In the genomic region with DNA sequence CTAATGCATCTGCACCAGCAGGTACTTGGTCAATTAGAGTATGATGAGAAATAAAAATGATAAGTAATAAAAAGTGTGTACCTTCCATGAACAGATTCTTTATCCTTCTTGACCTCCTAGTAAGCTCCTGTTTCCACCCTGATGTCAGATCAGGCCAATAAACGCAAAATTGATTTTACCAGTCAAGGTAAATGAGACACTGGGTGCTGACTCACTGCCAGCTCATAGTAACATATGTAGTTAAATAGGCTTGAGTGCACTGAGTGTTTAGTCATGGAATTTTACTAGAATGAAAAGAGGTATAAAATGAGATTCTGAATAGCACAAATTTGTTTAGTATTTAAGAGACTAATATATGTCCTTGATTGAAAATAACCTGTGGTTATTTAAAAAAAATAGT, we compare ENCODE assay signal across 19 mouse cellular contexts. TPM values are rescaled to one million over a fixed set of nuclear protein-coding genes. Genes with fewer than 3 reads are reported as not detected.
"Had no signal": no experiment of that assay in that cellular context is flagged by ENCODE, and none has a peak within 500 bp of the region (broad histone marks: within the 10 kb centered on the region; RNA-seq: fewer than 3 reads in every experiment).

No protein-coding gene starts in this region.

- H3K4me3 ChIP-seq: megakaryocyte, embryonic 14.5 days; midbrain, embryonic 13.5 days; midbrain, embryonic 15.5 days; neural tube, embryonic 12.5 days; stomach, embryonic 15.5 days had no signal

- H3K27me3 ChIP-seq: megakaryocyte, embryonic 14.5 days; midbrain, embryonic 13.5 days; midbrain, embryonic 15.5 days; neural tube, embryonic 12.5 days; stomach, embryonic 15.5 days had no signal

- DNase-seq: lung, adult 18-20 months; lung, embryonic 14.5 days; lung, postnatal 10 days; right cerebral cortex, postnatal 14 days; thymus, adult 2 months; thymus, postnatal 25 days; thymus, postnatal 4 days had no signal

- H3K4me1 ChIP-seq: megakaryocyte, embryonic 14.5 days; midbrain, embryonic 13.5 days; midbrain, embryonic 15.5 days; neural tube, embryonic 12.5 days; stomach, embryonic 15.5 days had no signal

- H3K9ac ChIP-seq: lung, embryonic 14.5 days; midbrain, embryonic 13.5 days; midbrain, embryonic 15.5 days; neural tube, embryonic 12.5 days; stomach, embryonic 15.5 days had no signal

- H3K27ac ChIP-seq: macrophage; midbrain, embryonic 13.5 days; midbrain, embryonic 15.5 days; neural tube, embryonic 12.5 days; stomach, embryonic 15.5 days; stomach, postnatal 0 days had no signal

- H3K36me3 ChIP-seq: midbrain, embryonic 13.5 days; midbrain, embryonic 15.5 days; neural tube, embryonic 12.5 days; stomach, embryonic 15.5 days had no signal

- ATAC-seq: midbrain, embryonic 13.5 days; midbrain, embryonic 15.5 days had no signal

- H3K4me2 ChIP-seq: lung, embryonic 14.5 days; midbrain, embryonic 11.5 days; midbrain, embryonic 13.5 days; midbrain, embryonic 15.5 days; neural tube, embryonic 12.5 days; stomach, embryonic 15.5 days had no signal

- H3K9me3 ChIP-seq: megakaryocyte, embryonic 14.5 days; midbrain, embryonic 15.5 days; neural tube, embryonic 12.5 days; stomach, embryonic 15.5 days had no signal

RNA-seq across cellular contexts. Expression of gene Htr1f, which starts 6.6 kb away (rescaled TPM):
- total RNA-seq: megakaryocyte progenitor cell, adult 5-6 weeks; monocyte, adult 5-6 weeks; neutrophil, adult 5-6 weeks had no signal
- polyA plus RNA-seq: lung, embryonic 14.5 days; macrophage; spleen, adult 2 months; stomach, postnatal 0 days; thymus, adult 2 months had no signal
